Mouse (Mus musculus): ENCODE results near the gene Vps53.
A peak's percentile ranks its signal among the peaks of the same experiment; 100 is the strongest.

Gene Vps53

GRCm38 (mm10) chr11:76120407-76120901 is 59.0 kb downstream of the Vps53 start:
- peak in 1 of 2 experiments; percentile 41 for DNase-seq (ENCODE audit: low spot score in 2 of 2)

- no peak for DNase-seq (ENCODE audit: low spot score in 2 of 2)
These were observed 69.0 kb downstream of the Vps53 start for GRCm38 (mm10) chr11:76110416-76110815.

DNA sequence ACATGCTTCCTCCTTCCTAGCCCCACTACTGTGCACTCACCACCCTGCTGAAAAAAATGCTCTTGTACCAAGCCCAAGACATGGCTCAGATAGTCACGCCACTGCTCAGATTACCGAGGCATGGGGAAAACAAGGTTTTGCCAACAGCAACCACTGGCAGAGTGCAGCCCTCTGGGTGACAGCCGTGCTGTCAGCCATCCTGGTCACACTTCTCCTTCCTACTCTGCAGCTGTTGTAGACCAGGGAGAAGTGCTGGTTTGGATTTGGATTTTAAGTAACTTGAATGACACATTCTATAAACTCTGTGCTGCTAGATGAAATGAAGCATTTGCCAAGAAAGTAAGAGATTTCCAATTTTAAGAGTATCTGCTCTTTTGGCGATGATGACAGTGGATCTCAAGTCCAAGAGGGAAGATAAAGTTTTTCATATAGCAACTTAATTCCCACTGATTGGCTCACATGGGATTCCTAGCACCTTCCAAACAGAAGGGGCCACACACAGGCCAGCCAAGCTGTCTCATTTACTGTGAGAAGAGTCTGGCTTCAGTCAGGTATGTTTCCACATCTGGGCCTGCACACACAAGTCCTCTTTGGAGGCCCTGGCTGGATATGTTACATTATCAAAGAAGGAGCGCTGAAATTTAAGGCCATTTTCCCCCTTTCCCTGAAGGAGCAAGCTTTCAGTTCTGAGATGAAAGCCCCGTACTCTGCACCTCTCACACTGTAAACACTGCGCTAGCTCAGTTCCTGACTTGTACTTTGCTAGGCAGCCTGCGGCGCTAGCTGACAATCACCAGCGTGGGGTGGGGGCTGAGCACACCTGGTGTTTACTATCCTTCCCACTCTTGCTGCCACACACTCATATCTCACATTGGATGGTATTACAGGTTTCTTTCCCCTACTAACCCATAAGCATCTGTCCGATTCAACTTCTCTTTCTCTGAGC is 72.6 kb downstream of the Vps53 start:
- no peak for DNase-seq (ENCODE audit: low spot score in 2 of 2)

DNA sequence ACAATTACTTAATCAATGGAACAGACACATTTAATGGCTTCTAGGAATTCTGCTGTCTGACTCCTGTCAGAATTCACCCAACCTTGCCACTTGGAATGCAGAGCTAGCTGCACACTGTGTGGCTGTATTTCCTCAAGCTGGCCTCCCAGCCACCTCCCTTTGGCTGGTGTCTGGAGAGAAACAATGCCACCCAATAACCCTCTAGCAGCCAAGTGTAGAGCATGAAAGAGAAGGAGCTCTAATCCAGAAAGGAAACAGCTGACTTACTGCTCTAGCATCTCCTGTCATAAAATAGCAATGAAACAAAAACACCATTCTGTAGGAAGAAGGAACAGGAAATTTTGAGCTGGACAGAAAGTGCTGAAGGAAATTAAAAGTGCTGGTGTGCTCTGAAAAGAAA is 78.3 kb downstream of the Vps53 start:
- no peak for DNase-seq (ENCODE audit: low spot score in 2 of 2)

DNA sequence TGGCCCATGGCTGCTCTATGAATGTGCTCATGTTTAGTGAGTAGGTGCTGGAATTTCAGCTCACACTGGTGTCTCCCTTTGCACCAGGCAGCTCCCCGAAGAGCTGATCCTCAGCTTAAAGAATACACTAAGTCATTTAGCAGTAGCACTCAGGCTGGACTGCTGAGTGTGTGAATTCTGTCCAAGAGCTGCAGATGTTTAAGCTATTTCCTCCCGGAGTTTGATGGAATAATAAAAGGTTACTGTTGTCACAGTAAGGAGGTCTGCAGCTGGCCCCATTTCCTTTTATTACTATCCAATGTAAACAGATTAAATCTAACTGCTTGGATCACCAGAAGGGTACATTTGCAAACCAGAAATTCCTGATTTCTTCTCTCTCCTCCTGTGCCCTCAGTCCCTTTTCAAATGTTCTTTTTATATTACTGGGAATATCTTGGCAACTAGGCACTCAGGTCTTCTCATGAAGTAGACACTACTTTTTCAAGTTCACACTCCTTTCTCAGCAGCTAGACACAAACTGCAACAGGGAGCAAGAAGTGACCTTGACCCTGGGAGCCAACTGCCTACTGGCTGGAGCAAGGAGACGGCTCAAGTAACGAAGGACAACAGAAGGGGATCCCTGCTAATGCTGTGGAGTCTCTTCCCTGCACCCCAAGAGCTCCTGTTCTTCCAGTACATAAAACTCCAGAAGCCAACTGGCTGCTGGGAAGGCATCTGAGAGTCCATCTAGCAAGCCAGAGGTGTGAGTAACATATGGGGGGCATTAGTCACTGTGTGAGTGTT is 80.1 kb downstream of the Vps53 start:
- no peak for DNase-seq (ENCODE audit: low spot score in 2 of 2)

DNA sequence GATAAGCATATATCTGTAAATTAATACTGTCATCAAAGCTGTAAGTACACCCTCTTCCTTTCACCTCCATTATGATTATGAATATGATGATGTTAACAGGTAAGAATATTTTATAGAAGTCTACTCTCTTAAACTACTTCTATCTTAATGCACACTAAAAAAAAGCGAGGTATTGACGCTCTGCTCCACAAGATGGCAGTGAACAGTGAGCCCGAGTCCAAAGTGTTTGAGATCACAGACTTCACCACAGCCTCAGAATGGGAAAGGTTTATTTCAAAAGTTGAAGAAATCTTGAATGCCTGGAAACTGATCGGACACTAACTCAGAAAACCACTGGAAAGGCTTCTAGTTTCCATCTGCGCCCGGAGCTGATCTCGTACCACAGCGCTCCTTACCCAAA is 85.8 kb downstream of the Vps53 start:
- no peak for DNase-seq (ENCODE audit: low spot score in 2 of 2)

- DNase-seq (ENCODE audit: low spot score in 2 of 2), result no peak
These were observed 89.7 kb downstream of the Vps53 start for GRCm38 (mm10) chr11:76089776-76090175.

- no peak for DNase-seq (ENCODE audit: low spot score in 2 of 2)
These were observed 90.9 kb downstream of the Vps53 start for GRCm38 (mm10) chr11:76088506-76088905.

DNA sequence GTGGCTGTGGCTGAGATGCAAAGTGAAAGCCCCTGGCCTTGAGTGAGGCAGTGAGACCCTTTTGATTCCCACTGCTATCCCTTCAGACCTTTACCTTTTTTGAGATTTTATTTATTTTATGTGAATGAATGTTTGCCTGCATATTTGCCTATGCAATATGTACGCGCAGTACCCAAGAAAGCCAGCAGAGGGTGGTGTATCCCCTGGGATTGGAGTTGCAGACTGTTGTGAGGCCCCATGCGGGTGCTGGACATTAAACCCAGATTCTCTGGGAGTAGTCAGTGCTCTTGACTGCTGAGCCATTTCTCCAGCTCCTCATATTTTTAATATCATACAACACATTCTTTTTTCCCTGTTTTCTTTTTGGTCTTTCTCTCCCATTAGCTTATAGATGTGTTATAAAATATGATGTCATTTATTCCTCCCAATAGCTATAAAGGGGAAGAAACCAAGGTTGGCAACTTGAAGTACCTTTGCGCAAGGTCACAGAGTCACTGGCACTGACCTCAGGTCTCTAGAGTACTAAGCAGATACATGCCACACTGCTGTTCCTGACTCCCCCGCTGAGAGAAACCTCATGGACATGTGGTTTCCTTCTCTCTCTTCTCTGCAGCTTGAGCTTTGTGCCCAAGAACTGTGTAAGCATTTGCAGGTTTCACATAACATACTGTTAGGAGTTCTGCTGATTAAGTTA is 93.4 kb downstream of the Vps53 start:
- no peak for DNase-seq (ENCODE audit: low spot score in 2 of 2)

- no peak for DNase-seq (ENCODE audit: low spot score in 2 of 2)
These were observed 94.5 kb downstream of the Vps53 start for GRCm38 (mm10) chr11:76084943-76085342.

- no peak for DNase-seq (ENCODE audit: low spot score in 2 of 2)
These were observed 95.5 kb downstream of the Vps53 start for GRCm38 (mm10) chr11:76083941-76084367.

DNA sequence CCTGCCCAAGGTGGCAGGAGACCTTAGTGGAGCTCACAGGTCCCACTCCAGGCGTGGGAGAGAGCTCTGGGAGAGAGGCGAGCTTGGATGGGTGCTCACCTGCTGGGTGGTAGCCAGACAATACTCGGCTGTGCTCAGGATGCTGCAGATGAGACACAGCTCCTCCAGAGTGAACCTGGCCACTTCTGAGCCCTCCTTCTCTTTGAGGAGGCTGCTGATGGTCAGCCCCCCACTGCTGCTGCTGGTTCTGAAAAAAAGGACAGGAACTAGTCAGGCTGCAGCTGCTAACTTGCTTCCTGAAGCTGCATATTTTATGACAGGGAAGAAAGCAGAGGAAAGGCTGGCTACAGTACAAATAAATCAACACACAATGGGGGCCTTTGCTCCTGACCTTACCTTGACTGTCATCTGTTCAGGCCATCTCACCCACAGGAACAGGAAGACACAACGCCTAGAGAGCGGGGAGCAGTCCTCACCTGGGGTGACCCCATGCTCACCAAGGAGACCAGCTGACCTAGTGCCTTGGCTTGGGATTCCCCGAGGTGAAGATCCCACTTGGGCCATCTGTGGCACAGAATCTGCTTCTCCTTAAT is 98.3 kb downstream of the Vps53 start:
- no peak for DNase-seq (ENCODE audit: low spot score in 2 of 2)

- DNase-seq (ENCODE audit: low spot score in 2 of 2), result no peak
These were observed 99.2 kb downstream of the Vps53 start for GRCm38 (mm10) chr11:76080293-76080692.

DNA sequence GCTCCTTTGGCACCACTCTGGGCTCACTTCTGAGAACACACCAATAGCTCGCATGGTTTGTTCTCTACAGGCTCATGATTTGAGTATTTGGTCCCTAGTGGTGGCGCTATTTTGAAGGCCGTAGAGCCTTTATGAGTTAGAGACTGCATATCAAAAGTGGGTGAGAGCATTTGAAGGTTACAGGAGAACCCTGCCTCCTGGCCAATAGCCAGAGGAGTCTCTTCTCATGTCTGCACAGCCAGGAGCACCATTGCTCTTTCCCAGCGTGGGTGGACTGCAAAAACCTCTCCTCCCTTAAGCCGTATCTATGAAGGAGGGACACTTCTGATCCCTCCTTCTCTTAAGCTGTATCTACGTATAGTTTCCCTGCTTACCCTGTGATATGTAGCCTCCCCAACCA is 102.1 kb downstream of the Vps53 start:
- DNase-seq (ENCODE audit: low spot score in 2 of 2), result no peak

DNA sequence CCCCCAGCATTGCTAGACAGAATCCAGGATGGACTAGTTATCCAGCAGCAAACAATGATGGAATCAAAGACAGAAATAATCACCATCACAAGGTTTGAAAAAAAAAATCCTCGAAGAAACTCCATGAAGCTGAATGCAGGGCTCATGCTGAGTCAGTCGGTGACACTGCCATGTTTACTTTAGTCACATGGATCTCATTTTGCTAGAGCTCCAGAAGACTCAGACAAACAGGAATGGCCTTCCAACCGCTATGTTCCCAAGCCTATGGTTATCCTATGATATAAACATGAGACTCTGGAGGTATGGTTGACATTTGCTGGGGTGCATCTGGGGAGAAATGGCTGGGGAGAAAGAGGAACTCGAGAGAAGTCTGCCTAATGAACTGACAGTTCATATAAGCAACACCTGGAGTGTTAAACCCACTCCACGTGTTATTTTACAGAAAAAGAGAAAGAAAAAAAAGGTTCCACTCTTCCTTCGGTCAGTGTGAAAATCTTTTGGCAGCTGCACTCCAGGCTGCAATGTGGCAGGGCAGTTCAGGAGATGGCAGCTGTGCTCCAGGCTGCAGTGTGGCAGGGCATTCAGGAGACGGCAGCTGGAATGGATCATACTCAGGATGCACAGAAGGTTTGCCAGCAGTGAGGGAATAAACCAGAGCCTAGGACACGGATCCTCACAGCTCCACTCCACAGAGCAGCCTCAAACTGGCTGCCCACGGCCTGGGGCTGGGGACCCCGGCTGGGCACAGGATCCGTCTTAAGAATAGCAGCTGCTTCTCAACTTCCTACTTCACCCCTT is 105.0 kb downstream of the Vps53 start:
- DNase-seq (ENCODE audit: low spot score in 2 of 2), result no peak

DNA sequence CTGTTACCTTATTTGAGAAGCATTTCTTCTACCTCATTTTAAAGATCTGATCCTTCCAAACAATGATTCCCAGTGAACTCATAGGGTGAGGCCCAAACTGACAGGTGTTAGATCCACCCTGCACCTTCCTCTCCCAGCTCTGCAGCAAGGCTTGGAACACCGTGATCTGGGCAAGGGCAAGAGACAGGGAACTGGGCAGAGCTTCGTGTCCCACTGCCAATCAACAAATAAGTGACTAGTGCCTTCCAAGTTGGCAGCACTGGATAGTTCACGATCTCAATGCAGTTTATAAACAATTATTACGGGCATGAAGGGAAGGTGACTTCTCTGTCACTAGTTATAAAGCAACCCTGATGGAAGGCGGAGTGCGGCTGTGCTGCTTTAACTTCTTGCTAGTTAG is 109.6 kb downstream of the Vps53 start:
- no peak for DNase-seq (ENCODE audit: low spot score in 2 of 2)

DNA sequence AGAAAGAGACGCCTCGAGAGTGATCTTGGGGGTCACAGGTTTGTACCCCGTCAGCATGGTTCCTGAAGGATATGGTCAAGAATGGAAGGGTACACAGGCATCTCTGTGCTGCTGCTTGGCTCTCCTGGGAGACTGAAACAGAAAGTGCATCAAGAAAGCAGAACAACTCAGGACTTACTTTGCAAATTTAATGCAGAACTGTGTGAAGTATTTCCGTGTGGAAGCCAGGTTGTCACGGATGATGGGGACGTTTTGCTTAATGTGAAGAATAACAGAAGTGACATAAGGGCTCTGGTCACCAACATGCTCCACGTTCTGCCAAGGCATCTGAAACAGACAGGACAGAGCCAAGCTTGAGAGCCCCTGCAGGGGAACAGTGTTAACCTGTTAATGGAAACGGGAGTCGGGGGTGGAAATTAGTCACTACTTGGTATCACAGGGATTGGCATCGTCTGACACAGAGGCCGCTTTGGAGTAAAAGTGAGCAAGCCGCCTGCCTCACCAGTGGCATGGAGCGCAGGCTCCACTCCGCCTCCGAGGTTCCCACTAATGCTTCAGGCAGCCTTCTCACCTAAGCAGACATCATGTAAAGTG is 112.8 kb downstream of the Vps53 start:
- DNase-seq (ENCODE audit: low spot score in 2 of 2), result no peak

GRCm38 (mm10) chr11:76065521-76066095 is 113.8 kb downstream of the Vps53 start:
- no peak for DNase-seq (ENCODE audit: low spot score in 2 of 2)

DNA sequence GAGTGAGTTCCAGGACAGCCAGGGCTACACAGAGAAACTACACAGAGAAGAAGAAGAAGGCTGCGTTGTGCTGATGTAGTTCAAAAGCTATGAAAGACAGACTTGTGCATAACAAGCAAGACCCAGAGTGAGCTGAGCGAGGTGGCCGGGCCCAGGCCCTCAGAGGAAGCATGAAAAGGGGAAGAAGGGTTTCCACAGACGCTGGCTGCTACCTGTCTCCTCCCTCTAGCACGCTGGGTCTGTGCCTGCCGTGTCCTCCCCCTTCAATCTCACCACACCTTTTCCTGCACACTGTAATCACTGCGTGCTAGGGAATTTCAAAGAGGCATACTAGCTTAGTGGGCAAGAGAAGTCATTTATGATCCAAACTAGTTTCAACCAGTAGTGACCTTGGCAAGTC is 115.0 kb downstream of the Vps53 start:
- no peak for DNase-seq (ENCODE audit: low spot score in 2 of 2)

DNA sequence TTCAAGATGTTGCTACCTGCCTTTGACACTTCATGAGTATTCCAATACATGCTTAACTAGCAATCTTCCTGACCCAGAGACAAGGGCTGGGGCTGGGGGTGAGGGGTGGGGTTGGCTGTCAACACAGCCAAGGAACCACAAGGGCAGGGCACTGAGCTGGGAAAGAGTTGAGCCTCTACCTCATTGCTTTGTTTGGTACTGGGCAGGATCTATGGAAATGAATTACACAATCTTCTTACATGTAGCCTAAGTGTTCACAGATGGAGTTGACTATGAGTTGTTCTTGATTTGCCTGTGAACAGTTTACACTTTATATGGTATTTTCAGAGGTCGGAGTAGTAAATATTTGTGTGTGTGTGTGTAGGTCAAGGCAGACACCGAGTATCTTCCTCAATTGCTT is 118.5 kb downstream of the Vps53 start:
- no peak for DNase-seq (ENCODE audit: low spot score in 2 of 2)
